Mouse (Mus musculus) small intestine, adult 2 months (tissue): ENCODE data around the gene Gm20696. TPM values are rescaled to one million over a fixed set of nuclear protein-coding genes. Genes with fewer than 3 reads are reported as not detected.

ENCODE experiments used
- H3K27ac ChIP-seq: fragments of 200-500 bp; 2 replicates; pipeline ENCODE4 v1.5.1; 2012; ENCODE audit warnings: low read depth, low read length, control low read depth, inconsistent platforms; ENCODE audit not compliant: insufficient read depth
- H3K27me3 ChIP-seq: fragments of 200-500 bp; 2 replicates; pipeline ENCODE4 v1.6.1; 2012; ENCODE audit warnings: mild to moderate bottlenecking, moderate library complexity, low read length, inconsistent platforms; ENCODE audit not compliant: control insufficient read depth, insufficient read depth
- H3K36me3 ChIP-seq: fragments of 200-500 bp; 2 replicates; pipeline ENCODE4 v1.6.1; 2012; ENCODE audit warnings: mild to moderate bottlenecking, low read length, control low read depth, inconsistent platforms; ENCODE audit not compliant: control insufficient read depth, insufficient read depth
- H3K4me1 ChIP-seq: fragments of 200-500 bp; 2 replicates; pipeline ENCODE4 v1.6.1; 2012; ENCODE audit warnings: low read length, inconsistent platforms, mixed read lengths; ENCODE audit not compliant: control insufficient read depth, insufficient read depth, insufficient read length
- H3K4me3 ChIP-seq: fragments of 200-500 bp; 2 replicates; pipeline ENCODE4 v1.5.1; 2012; ENCODE audit warnings: low read depth, mild to moderate bottlenecking, control low read depth, inconsistent platforms, low read length, moderate library complexity
- CTCF ChIP-seq: fragments of 200-500 bp; IDR thresholded peaks from 2 replicates; pipeline ENCODE4 v1.5.1; 2012; ENCODE audit warnings: low read depth, mild to moderate bottlenecking, control low read depth, inconsistent platforms, low read length, moderate library complexity, mixed read lengths; ENCODE audit not compliant: insufficient replicate concordance, insufficient read length; ENCODE audit errors: extremely low read depth
- POLR2A ChIP-seq: fragments of 200-500 bp; IDR thresholded peaks from 2 replicates; pipeline ENCODE4 v1.6.1; 2012; ENCODE audit warnings: low read depth, mild to moderate bottlenecking, control low read depth, inconsistent platforms, low read length, moderate library complexity
- WGBS: fragments of 180-500 bp; shearing (Covaris S2); methylation state at CpG from one replicate; pipeline ENCODE4 v1.1.7; 2018; 5-methylcytosine and 5-hydroxymethylcytosine counted together
- polyA plus RNA-seq: library from polyadenylated mRNA; depleted of rRNA; stranded (reverse); fragments of >200 nt; gene quantifications from 2 replicates; pipeline ENCODE4 v1.2.3, GENCODE M21; 2012

The Gm20696 gene
- polyA plus RNA-seq, 1 experiment: 0.57 TPM

DNA sequence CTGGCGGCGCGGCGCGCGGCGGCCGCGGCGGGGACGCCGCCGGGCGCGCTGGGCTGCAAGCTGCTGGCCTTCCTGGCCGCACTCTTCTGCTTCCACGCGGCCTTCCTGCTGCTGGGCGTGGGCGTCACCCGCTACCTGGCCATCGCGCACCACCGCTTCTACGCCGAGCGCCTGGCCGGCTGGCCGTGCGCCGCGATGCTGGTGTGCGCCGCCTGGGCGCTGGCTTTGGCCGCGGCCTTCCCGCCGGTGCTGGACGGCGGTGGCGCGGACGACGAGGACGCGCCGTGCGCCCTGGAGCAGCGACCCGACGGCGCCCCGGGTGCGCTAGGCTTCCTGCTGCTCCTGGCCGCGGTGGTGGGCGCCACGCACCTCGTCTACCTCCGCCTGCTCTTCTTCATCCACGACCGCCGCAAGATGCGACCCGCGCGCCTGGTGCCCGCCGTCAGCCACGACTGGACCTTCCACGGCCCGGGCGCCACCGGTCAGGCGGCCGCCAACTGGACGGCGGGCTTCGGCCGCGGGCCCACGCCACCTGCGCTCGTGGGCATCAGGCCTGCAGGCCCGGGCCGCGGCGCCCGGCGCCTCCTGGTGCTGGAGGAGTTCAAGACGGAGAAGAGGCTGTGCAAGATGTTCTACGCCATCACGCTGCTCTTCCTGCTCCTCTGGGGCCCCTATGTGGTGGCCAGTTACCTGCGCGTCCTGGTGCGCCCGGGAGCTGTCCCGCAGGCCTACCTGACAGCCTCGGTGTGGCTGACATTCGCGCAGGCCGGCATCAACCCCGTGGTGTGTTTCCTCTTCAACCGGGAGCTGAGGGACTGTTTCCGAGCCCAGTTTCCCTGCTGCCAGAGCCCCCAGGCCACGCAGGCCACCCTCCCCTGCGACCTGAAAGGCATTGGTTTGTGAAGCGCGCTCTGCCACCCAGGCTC lies 26.6 kb upstream of the Gm20696 start:
- Histone ChIP-seq H3K4me1 (peaks cover 2% of the 10 kb centered on the region; the same call in 1 of the 2 replicates), H3K36me3 (no peaks in the 10 kb centered on the region), H3K27ac (no peak overlapping the region), H3K4me3 (peak overlapping the region; percentile 82), H3K27me3 (peaks cover 27% of the 10 kb centered on the region)
- 3% methylated on average over 110 of the region's 110 CpGs for WGBS
- TF ChIP-seq POLR2A (no peak), CTCF (no peak)

DNA sequence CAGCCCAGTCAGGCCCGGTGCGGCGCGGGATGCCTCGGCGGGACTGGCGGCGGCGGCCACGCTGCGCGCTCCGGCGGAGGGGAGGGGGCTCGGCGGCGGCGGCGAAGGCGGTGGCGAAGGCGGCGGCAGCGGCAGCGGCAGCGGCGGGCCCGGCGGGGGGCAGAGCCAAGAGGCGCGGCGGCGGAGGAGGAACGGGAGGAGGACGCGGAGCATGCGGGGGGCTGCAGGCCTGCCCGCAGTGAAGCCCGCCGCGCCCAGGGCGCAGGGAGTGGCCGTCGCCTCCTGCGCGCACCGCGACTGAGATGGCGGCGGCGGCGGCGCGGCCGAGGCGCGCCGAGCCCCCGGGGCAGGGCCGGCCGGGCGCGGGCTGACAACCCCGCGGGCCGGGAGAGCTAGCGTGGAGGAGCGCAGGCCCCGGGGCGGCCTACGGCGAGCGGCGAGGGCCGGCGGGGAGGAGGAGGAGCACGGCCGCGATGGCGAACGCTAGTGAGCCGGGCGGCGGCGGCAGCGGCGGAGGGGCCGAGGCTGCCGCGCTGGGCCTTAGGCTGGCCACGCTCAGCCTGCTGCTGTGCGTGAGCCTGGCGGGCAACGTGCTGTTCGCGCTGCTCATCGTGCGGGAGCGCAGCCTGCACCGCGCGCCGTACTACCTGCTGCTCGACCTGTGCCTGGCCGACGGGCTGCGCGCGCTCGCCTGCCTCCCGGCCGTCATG lies 25.8 kb upstream of the Gm20696 start, which contains the start of gene Gpr27:
Gene Gpr27 (plus strand): TSS at position 474 of the 710 bp plus-strand sequence.
- no peaks in the 10 kb centered on the region for H3K36me3 ChIP-seq
- peaks cover 2% of the 10 kb centered on the region; the same call in 1 of the 2 replicates for H3K4me1 ChIP-seq
- peaks cover 26% of the 10 kb centered on the region for H3K27me3 ChIP-seq
- peak within 1 kb of the TSS; percentile 82 for H3K4me3 ChIP-seq
- no peak within 1 kb of the TSS for H3K27ac ChIP-seq
- WGBS: 1% methylated on average over 101 of the region's 112 CpGs
- no peak for TF ChIP-seq CTCF
- no peak for TF ChIP-seq POLR2A

DNA sequence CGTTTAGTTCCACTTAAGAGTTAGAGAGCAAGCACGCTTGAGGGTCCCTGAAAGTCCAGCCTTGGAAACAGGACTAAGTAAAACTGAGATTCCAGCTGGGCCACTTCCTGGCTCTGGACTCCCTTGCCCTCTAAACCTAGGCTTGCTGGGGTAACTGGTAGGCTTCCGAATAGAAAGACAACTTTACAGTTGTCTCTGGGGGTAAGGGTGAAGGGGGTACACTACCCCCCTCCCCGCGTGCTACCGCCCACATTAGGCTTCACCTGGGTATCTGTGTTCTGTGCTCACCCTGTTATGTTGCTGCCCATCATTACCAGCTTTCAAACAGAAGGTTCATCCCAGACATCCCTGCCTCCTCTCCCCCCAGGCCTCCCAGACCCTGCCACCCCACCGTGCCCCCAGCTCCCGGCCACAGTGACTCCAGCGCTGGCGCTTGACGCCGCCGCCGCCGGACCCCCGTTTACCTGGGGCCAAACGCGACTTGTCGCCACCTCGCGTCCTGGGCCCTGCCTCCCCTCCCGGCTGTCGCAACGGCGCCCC lies 25.1 kb upstream of the Gm20696 start:
- 12% methylated on average over 25 of the region's 25 CpGs for WGBS
- Histone ChIP-seq H3K27me3 (peaks cover 26% of the 10 kb centered on the region), H3K4me3 (peak overlapping the region; percentile 82)

DNA sequence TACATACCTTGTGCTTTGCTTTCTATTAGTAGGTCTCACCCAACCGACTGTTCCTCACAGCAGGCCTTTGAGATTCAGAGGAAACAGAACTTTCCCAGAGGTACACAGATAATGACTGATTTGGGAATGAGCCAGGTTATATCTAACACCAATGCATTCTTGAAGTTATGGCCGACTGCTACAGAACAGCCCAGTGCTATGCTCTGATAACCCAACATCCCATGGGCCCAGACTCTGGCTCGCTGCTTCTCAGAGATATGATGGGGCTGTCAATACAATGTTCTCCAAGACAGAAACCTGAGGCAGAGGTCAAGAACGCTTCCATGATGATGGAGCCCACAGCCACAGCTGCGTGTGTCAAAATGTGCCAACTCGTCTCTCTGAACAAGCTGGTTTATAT lies 21.9 kb upstream of the Gm20696 start:
- peaks cover 20% of the 10 kb centered on the region for H3K27me3 ChIP-seq
- peaks cover 2% of the 10 kb centered on the region; the same call in 1 of the 2 replicates for H3K4me1 ChIP-seq
- no peak overlapping the region for H3K27ac ChIP-seq
- H3K36me3 ChIP-seq: no peaks in the 10 kb centered on the region
- H3K4me3 ChIP-seq: no peak overlapping the region
- TF ChIP-seq CTCF (no peak), POLR2A (no peak)
- WGBS: 75% methylated on average over 6 of the region's 6 CpGs

More for the DNA sequence above, 25.1 kb upstream of the Gm20696 start:
- peaks cover 2% of the 10 kb centered on the region; the same call in 1 of the 2 replicates for H3K4me1 ChIP-seq
- no peaks in the 10 kb centered on the region for H3K36me3 ChIP-seq
- no peak overlapping the region for H3K27ac ChIP-seq
- TF ChIP-seq CTCF (no peak), POLR2A (no peak)

DNA sequence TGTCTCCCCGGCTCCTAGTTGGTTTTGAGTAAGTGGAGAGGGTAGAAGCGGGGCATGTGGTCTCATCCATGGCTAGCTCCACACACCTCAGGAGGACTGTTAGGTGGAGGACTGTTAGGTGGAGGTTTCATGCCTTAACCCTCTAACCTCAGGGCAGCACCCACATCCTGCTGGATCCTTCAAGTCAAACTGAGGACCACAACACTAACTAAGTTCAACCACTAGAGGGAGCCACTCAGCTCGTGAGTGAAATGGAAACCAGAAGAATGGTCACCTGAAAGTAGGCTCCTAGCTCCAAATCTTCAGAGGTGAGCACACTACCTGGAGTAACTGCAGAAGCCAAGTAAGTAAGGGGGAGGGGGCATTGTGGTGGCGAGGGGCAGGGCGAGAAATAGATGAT lies 18.3 kb upstream of the Gm20696 start:
- TF ChIP-seq POLR2A (no peak), CTCF (peak; percentile 59; the same call in 1 of the 2 replicates)
- Histone ChIP-seq H3K4me1 (no peaks in the 10 kb centered on the region), H3K27ac (no peak overlapping the region), H3K4me3 (no peak overlapping the region), H3K36me3 (no peaks in the 10 kb centered on the region), H3K27me3 (no peaks in the 10 kb centered on the region)
- 52% methylated on average over 5 of the region's 5 CpGs for WGBS

DNA sequence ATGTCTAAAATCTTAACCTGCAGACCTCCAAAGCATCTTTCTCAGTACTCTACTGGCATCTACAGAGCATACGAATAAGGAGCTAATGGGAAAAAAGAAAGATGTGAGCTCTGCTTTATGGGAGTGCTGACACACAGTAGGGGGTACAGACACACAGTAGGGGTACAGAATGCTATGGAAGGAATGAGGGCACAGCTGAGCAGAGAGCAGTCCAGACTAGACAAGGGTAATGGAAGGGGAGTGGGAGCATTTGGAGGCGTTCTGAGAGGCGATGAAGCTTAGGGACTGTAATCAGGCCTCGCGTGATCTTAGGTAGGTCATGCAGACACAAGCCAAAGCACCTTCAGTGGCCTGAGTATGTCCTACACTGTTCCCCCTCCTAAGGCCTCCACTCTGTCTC lies 17.4 kb upstream of the Gm20696 start:
- no peaks in the 10 kb centered on the region for H3K36me3 ChIP-seq
- 94% methylated on average over 5 of the region's 5 CpGs for WGBS
- no peak for TF ChIP-seq POLR2A
- no peak for TF ChIP-seq CTCF
- no peak overlapping the region for H3K27ac ChIP-seq
- H3K27me3 ChIP-seq: no peaks in the 10 kb centered on the region
- no peak overlapping the region for H3K4me3 ChIP-seq
- H3K4me1 ChIP-seq: no peaks in the 10 kb centered on the region
